Mouse (Mus musculus) forebrain, postnatal 0 days (tissue): ENCODE measurements at regions not wholly inside any gene's neighbourhood (a gene's known extent, or its start where the extent isn't known, plus 50 kb on each side); places are given as distances from the start of the nearest gene placed in this dataset.

Experiments used
- ATAC-seq: fragments of 200-750 bp; cut with Nextera tagmentation; 2 replicates; pipeline ENCODE4 v1.8.0; 2017; ENCODE audit warnings: mild to moderate bottlenecking, moderate library complexity
- DNase-seq: peaks from one replicate; pipeline ENCODE4 v3.0.0-alpha.2; 2015
- H3K27ac ChIP-seq: fragments of 300-500 bp; sonication (generic); 2 replicates; pipeline ENCODE4 v1.5.1; 2014; ENCODE audit warnings: low read depth, mild to moderate bottlenecking, antibody characterized with exemption, low read length, moderate library complexity, mixed read lengths
- H3K27me3 ChIP-seq: fragments of 300-500 bp; sonication (generic); 2 replicates; pipeline ENCODE4 v1.6.1; 2014; ENCODE audit warnings: mild to moderate bottlenecking, low read length, mixed read lengths; ENCODE audit not compliant: insufficient read depth
- H3K36me3 ChIP-seq: fragments of 300-500 bp; sonication (generic); 2 replicates; pipeline ENCODE4 v1.6.1; 2014; ENCODE audit warnings: mild to moderate bottlenecking, moderate library complexity; ENCODE audit not compliant: insufficient read depth
- H3K4me1 ChIP-seq: fragments of 300-500 bp; sonication (generic); 2 replicates; pipeline ENCODE4 v1.6.1; 2014; ENCODE audit warnings: antibody characterized with exemption; ENCODE audit not compliant: insufficient read depth
- H3K4me2 ChIP-seq: fragments of 300-500 bp; sonication (generic); 2 replicates; pipeline ENCODE4 v1.6.1; 2014; ENCODE audit warnings: low read depth, mild to moderate bottlenecking, moderate library complexity
- H3K4me3 ChIP-seq: fragments of 300-500 bp; sonication (generic); 2 replicates; pipeline ENCODE4 v1.5.1; 2014; ENCODE audit warnings: low read depth, low read length, mixed read lengths
- H3K9ac ChIP-seq: fragments of 300-500 bp; sonication (generic); 2 replicates; pipeline ENCODE4 v1.6.1; 2014; ENCODE audit warnings: mild to moderate bottlenecking
- H3K9me3 ChIP-seq: fragments of 300-500 bp; sonication (generic); 2 replicates; pipeline ENCODE4 v1.6.1; 2016; ENCODE audit warnings: low read length
- CTCF ChIP-seq: sonication (generic); IDR thresholded peaks from 2 replicates; pipeline ENCODE4 v1.5.1; 2016; ENCODE audit warnings: antibody characterized with exemption, control low read depth, low read depth
- WGBS: fragments of 180-500 bp; shearing (Covaris S2); extraction: QIAGEN DNeasy Blood & Tissue Kit; methylation state at CpG from one replicate; pipeline ENCODE4 v1.1.7; 2014; 5-methylcytosine and 5-hydroxymethylcytosine counted together

GRCm38 (mm10) chr8:51254109-51254508 is 2257.4 kb upstream of the Aga start:
- ATAC-seq (no peak), DNase-seq (no peak)
- Histone ChIP-seq H3K4me1 (no peaks in the 10 kb centered on the region), H3K4me2 (no peak overlapping the region), H3K9ac (no peak overlapping the region), H3K36me3 (no peaks in the 10 kb centered on the region), H3K4me3 (no peak overlapping the region), H3K9me3 (no peaks in the 10 kb centered on the region), H3K27me3 (no peaks in the 10 kb centered on the region), H3K27ac (no peak overlapping the region)
- TF ChIP-seq CTCF = no peak

GRCm38 (mm10) chr8:51298293-51299015 is 2213.1 kb upstream of the Aga start:
- Histone ChIP-seq H3K9me3 (no peaks in the 10 kb centered on the region), H3K27ac (no peak overlapping the region), H3K36me3 (no peaks in the 10 kb centered on the region), H3K4me3 (no peak overlapping the region), H3K4me2 (no peak overlapping the region), H3K4me1 (no peaks in the 10 kb centered on the region), H3K27me3 (no peaks in the 10 kb centered on the region), H3K9ac (no peak overlapping the region)
- WGBS = 69% methylated on average over 1 of the region's 1 CpGs
- no peak for TF ChIP-seq CTCF
- DNase-seq (peak; percentile 53), ATAC-seq (peak; percentile 91)
